Mouse (Mus musculus) limb, embryonic 15.5 days (tissue): ENCODE measurements around the gene Elovl2. TPM values are rescaled to one million over a fixed set of nuclear protein-coding genes. Genes with fewer than 3 reads are reported as not detected.
"Not testable (repeated sequence)": the region's sequence is repeated elsewhere in the genome, so short reads cannot be mapped to it uniquely, and the experiment has no call there.

Experiments used
- ATAC-seq: fragments of 200-750 bp; cut with Nextera tagmentation; 2 replicates; pipeline ENCODE4 v1.8.0; 2017; ENCODE audit warnings: low read depth, moderate TSS enrichment; ENCODE audit not compliant: insufficient number of reproducible peaks, low FRiP score, low TSS enrichment
- H3K27ac ChIP-seq: fragments of 300-500 bp; sonication (generic); 2 replicates; pipeline ENCODE4 v1.5.1; 2015; ENCODE audit warnings: moderate library complexity, mild to moderate bottlenecking, inconsistent platforms
- H3K27me3 ChIP-seq: fragments of 300-500 bp; sonication (generic); 2 replicates; pipeline ENCODE4 v1.6.1; 2015; ENCODE audit warnings: inconsistent platforms
- H3K36me3 ChIP-seq: fragments of 300-500 bp; sonication (generic); 2 replicates; pipeline ENCODE4 v1.6.1; 2015; ENCODE audit warnings: inconsistent platforms
- H3K4me1 ChIP-seq: fragments of 300-500 bp; sonication (generic); 2 replicates; pipeline ENCODE4 v1.6.1; 2015; ENCODE audit warnings: inconsistent platforms
- H3K4me2 ChIP-seq: fragments of 300-500 bp; sonication (generic); 2 replicates; pipeline ENCODE4 v1.6.1; 2015; ENCODE audit warnings: mild to moderate bottlenecking, inconsistent platforms
- H3K4me3 ChIP-seq: fragments of 300-500 bp; sonication (generic); 2 replicates; pipeline ENCODE4 v1.5.1; 2015; ENCODE audit warnings: mild to moderate bottlenecking, inconsistent platforms
- H3K9ac ChIP-seq: fragments of 300-500 bp; sonication (generic); 2 replicates; pipeline ENCODE4 v1.6.1; 2015; ENCODE audit warnings: inconsistent platforms
- H3K9me3 ChIP-seq: fragments of 300-500 bp; sonication (generic); 2 replicates; pipeline ENCODE4 v1.6.1; 2016; ENCODE audit warnings: inconsistent platforms
- WGBS: fragments of 180-500 bp; shearing (Covaris S2); methylation state at CpG from one replicate; pipeline ENCODE4 v1.1.7; 2015; 5-methylcytosine and 5-hydroxymethylcytosine counted together
- polyA plus RNA-seq: library from polyadenylated mRNA; unstranded; fragments of >200 nt; fragmentation: Nextera tagmentation; extraction: Ambion mirVana; gene quantifications from 2 replicates; pipeline ENCODE4 v1.2.1, GENCODE M21; 2015

Gene Elovl2
- polyA plus RNA-seq = 1.8 and 2.3 TPM in 2 replicates

DNA sequence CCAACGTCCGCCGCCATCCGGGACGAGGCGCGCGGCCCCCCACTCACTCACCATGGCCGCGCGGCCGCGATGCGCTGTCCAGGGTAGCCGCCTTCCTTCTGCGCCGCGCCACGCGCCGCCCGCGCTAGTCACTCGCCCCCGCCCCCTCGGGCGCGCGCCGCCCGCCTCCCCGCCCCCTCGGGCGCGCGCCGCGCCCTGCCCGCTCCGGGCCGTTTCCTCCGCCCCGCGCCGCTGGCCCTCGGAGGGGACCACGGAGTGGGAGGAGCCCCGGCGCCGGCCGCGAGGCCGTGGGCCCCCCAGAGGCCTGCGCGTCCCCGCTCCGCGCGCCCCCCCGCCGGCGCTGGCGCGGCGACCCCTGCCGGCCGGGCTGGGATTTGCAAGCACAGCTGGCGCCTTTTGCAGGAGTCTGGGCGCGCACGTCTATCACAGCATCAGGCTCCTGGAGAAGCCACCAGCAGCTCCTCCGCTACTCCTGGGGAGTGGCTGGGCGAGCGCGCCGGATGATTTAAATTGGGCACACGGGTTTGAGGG lies at the start of gene Elovl2:
Gene Elovl2, minus strand, starts transcription at position 102 of the 531 bp plus-strand sequence.
- Histone ChIP-seq H3K27ac (no peak within 1 kb of the TSS), H3K9me3 (0 out of 2 replicates have a peak, but pooled peaks cover 4% of the 10 kb centered on the region), H3K4me1 (peaks cover 9% of the 10 kb centered on the region; the same call in 1 of the 2 replicates), H3K4me2 (peak within 1 kb of the TSS; percentile 81), H3K9ac (no peak within 1 kb of the TSS), H3K4me3 (peak within 1 kb of the TSS; percentile 59), H3K27me3 (0 out of 2 replicates have a peak, but pooled peaks cover 2% of the 10 kb centered on the region), H3K36me3 (no peaks in the 10 kb centered on the region)
- WGBS = 2% methylated on average over 63 of the region's 77 CpGs
- ATAC-seq = peak; percentile 80

DNA sequence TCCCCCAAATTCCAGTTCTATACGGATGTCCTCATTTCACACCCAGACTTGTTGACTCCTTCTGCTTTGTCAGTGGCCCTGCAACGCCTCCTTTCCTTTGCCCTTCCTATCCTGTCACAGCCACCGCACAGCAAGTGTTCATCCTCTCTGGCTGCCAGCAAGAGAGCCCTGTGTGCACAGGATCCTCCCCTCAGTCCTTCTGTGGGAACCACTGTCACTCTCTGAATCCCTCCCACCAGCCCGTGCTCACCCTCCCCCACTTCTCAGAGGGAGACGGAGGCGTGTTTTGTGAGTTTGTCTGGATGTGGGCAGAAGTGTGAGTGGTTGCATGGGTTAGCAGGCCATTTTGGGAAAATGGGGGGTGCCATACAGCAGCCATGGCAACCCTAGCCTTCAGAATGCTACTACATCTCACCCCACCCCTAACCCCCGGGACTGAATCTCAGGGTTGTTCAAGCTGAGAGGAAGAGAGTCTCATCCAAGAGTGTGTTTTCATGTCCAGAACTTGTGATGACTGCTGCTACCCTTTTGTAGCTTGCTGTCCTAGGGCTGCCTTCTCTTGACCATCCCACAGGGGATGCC lies 47.7 kb upstream of the Elovl2 start:
- WGBS = 59% methylated on average over 7 of the region's 7 CpGs
- ATAC-seq = no peak
- Histone ChIP-seq H3K9me3 (no peaks in the 10 kb centered on the region), H3K4me3 (no peak overlapping the region), H3K27me3 (no peaks in the 10 kb centered on the region), H3K9ac (no peak overlapping the region), H3K36me3 (no peaks in the 10 kb centered on the region), H3K27ac (no peak overlapping the region), H3K4me2 (no peak overlapping the region), H3K4me1 (no peaks in the 10 kb centered on the region)

DNA sequence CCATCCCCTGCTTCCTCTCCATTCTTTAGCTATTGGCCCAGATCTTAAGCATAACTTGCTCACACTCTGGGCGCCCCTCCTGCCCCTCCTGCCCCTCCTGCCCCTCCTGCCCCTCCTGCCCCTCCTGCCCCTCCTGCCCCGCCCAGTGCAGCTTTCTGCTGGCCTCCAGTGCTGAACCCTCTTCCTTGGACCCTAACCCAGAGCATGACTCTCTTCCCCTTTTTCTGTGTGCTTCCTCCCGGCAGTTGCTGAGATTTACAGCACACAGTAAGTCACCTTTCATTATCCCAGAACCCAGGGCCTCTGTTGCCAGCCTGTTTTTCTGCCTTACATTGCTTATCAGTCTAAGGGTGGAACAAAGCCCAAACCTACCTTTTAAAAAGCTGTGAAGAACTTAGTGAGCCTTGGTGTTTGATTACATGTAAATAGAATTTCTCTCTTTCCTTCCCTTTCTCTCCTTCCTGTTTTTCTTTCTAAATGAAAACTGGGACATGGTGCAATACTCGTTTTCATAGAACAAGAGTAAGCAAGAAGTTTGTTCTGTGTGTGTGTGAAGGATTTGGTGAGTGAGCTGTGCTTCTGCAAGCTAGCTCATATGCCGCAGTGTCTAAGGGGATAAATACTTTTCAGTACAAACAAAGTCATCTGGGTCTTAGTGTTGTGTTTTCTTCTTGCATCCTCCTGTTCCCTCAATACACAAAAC lies 43.2 kb upstream of the Elovl2 start:
- no peak for ATAC-seq
- Histone ChIP-seq H3K36me3 (no peaks in the 10 kb centered on the region), H3K9me3 (no peaks in the 10 kb centered on the region), H3K27ac (no peak overlapping the region), H3K4me1 (no peaks in the 10 kb centered on the region), H3K9ac (no peak overlapping the region), H3K4me3 (no peak overlapping the region), H3K4me2 (no peak overlapping the region), H3K27me3 (no peaks in the 10 kb centered on the region)
- WGBS = 73% methylated on average over 5 of the region's 5 CpGs

DNA sequence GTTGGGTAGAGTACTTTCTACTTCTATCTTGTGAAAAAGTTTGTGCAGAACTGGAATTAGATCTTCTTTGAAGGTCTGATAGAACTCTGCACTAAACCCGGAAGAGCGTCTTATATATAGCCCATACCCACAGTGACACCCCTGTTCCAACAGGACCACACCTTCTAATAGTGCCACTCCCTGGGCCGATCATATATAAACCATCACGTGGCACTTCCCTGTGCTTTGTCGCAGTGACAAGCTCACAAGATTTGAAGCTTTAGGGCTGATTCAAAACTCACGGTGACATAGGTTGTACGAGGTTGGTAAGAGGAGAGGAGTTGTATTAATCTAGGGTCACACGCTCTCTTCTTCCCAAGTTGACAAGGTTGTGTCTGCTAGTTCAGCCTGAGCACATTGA lies 41.4 kb upstream of the Elovl2 start:
- H3K4me3 ChIP-seq, H3K27ac ChIP-seq, H3K9ac ChIP-seq, H3K4me2 ChIP-seq, H3K27me3 ChIP-seq, ATAC-seq, H3K4me1 ChIP-seq, H3K9me3 ChIP-seq, H3K36me3 ChIP-seq: not testable (repeated sequence)
- WGBS = 89% methylated on average over 8 of the region's 8 CpGs

DNA sequence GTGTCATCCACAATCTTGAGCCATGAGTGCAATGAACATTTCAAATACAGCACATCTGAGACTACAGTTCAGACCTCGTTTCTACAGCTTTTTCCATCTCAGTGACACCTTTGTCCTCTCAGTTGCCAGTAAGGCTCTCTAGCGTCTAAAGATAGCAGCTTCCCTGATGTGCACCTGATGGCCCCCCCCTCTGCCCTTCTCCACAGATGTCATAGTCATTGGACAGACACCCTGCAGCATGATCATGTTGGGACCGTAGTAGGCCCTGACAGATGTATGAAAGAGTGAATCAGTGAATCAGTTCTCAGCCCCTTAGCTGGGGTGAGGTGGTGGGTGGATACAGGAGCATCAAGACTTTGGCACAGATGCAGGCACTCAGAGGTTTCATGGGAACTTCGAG lies 37.6 kb upstream of the Elovl2 start:
- H3K4me3 ChIP-seq = no peak overlapping the region
- no peak for ATAC-seq
- H3K27ac ChIP-seq = no peak overlapping the region
- H3K9me3 ChIP-seq = no peaks in the 10 kb centered on the region
- H3K9ac ChIP-seq = no peak overlapping the region
- H3K4me2 ChIP-seq = no peak overlapping the region
- WGBS = 86% methylated on average over 4 of the region's 4 CpGs
- H3K36me3 ChIP-seq = no peaks in the 10 kb centered on the region
- H3K4me1 ChIP-seq = no peaks in the 10 kb centered on the region
- H3K27me3 ChIP-seq = no peaks in the 10 kb centered on the region

DNA sequence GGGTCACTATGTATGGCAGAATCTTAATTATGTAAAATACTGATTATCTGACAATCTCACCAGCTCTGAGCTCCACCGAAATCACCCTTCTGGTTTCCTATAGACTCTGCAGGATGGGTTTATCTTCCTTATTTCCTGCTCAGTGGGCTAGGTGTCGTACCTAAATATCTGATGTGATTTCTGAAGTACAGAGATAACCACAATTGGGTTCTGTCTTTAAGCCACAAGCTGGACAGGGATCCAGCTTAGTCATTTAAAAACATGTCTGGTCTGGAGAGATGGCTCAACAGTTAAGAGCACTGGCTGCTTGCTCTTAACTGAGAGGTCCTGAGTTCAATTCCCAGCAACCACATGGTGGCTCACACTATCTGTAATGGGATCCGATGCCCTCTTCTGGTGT lies 36.8 kb upstream of the Elovl2 start:
- H3K27ac ChIP-seq = no peak overlapping the region
- no peaks in the 10 kb centered on the region for H3K9me3 ChIP-seq
- H3K4me3 ChIP-seq = no peak overlapping the region
- 90% methylated on average over 3 of the region's 3 CpGs for WGBS
- ATAC-seq = no peak
- H3K9ac ChIP-seq = no peak overlapping the region
- no peaks in the 10 kb centered on the region for H3K27me3 ChIP-seq
- no peak overlapping the region for H3K4me2 ChIP-seq
- H3K36me3 ChIP-seq = no peaks in the 10 kb centered on the region
- H3K4me1 ChIP-seq = no peaks in the 10 kb centered on the region; the same call in 1 of the 2 replicates

DNA sequence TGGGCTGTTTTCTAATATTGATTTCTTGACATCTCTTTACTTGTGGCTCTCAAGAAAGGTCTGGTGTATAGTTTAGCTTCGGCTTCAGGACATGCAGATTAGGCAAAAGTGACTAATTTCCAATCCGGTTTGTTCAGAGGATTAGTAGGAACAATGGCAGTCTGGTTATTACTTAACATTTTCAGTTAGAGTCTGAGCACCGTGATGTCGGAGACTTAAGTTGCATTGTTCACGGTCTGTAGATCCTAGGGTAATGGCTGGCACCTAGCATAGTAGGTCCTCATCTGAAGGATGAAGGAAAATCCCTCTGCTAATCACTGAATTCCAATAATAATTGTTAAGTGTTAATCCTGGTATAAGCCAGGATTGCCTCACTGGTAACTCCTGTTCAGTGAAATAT lies 35.9 kb upstream of the Elovl2 start:
- ATAC-seq = no peak
- H3K9me3 ChIP-seq = no peaks in the 10 kb centered on the region
- WGBS = 81% methylated on average over 5 of the region's 5 CpGs

DNA sequence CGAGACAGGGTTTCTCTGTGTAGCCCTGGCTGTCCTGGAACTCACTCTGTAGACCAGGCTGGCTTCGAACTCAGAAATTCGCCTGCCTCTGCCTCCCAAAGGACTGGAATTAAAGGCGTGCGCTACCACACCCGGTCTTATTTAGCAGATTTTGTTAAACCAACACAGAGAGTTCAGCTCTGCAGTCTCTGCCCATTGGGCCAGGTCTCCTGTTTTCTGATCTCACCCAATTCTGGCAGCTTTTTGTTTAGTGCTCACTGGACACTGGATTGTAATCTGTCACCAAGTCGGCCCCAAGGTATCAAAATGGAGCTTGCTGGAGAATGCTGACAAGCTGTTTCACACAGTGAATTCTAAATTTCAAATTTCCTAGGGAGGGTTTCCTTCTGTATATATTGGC lies 32.5 kb upstream of the Elovl2 start:
- WGBS = 93% methylated on average over 7 of the region's 7 CpGs
- no peak for ATAC-seq

More for the DNA sequence above, 35.9 kb upstream of the Elovl2 start:
- Histone ChIP-seq H3K4me3 (no peak overlapping the region), H3K9ac (no peak overlapping the region), H3K27ac (no peak overlapping the region), H3K4me2 (no peak overlapping the region), H3K27me3 (no peaks in the 10 kb centered on the region), H3K4me1 (no peaks in the 10 kb centered on the region; the same call in 1 of the 2 replicates), H3K36me3 (no peaks in the 10 kb centered on the region)

DNA sequence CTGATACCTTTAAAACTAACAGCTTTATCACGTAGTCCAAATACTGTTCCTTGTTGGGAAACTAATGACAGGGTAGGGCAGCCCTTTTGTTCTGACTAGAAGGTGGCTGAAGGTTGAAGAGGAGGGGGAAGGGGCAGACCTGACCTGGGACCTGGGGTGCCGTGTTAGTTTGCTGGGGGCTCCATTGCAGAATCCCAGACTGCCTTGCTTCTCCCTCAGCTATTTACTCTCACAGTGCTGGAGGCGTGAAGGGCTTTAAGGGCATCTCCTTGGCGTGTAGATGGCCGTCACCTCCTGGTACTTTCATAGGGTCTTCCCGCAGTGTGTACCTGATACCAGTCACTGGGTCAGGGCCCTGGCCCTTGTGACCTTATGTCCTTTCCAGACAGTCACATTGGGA lies 31.9 kb upstream of the Elovl2 start:
- no peaks in the 10 kb centered on the region for H3K36me3 ChIP-seq
- WGBS = 80% methylated on average over 6 of the region's 6 CpGs
- H3K9ac ChIP-seq = no peak overlapping the region
- no peak for ATAC-seq
- no peak overlapping the region for H3K27ac ChIP-seq
- no peaks in the 10 kb centered on the region; the same call in 1 of the 2 replicates for H3K4me1 ChIP-seq
- no peak overlapping the region for H3K4me3 ChIP-seq
- no peak overlapping the region for H3K4me2 ChIP-seq
- no peaks in the 10 kb centered on the region for H3K27me3 ChIP-seq
- H3K9me3 ChIP-seq = no peaks in the 10 kb centered on the region

More for the DNA sequence above, 32.5 kb upstream of the Elovl2 start:
- Histone ChIP-seq H3K9me3 (no peaks in the 10 kb centered on the region), H3K9ac (no peak overlapping the region), H3K4me2 (no peak overlapping the region), H3K27ac (no peak overlapping the region), H3K36me3 (no peaks in the 10 kb centered on the region), H3K4me1 (no peaks in the 10 kb centered on the region; the same call in 1 of the 2 replicates), H3K4me3 (no peak overlapping the region), H3K27me3 (no peaks in the 10 kb centered on the region)

DNA sequence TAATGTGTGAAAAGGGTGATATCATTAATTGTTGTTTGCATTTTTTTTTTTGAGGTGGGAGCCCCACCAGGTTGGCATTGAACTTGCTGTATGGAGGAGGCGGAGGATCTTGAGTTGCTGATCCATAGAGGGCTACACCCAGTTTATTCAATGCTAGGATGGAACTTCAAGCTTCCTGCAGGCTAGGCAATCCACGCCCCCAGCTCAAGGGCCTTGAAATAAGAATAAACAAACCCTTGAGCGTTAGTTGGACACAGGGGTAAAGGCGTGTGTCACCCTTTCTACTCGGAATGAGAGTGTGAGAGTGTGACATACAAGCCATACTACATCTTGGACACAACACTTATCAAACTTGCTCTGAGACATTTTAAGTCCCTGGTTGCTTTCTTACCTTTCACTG lies 31.5 kb upstream of the Elovl2 start:
- Histone ChIP-seq H3K4me1 (no peaks in the 10 kb centered on the region; the same call in 1 of the 2 replicates), H3K9me3 (no peaks in the 10 kb centered on the region), H3K27ac (no peak overlapping the region), H3K4me3 (no peak overlapping the region), H3K36me3 (no peaks in the 10 kb centered on the region), H3K4me2 (no peak overlapping the region), H3K27me3 (no peaks in the 10 kb centered on the region), H3K9ac (no peak overlapping the region)
- ATAC-seq = no peak
- 84% methylated on average over 5 of the region's 5 CpGs for WGBS

DNA sequence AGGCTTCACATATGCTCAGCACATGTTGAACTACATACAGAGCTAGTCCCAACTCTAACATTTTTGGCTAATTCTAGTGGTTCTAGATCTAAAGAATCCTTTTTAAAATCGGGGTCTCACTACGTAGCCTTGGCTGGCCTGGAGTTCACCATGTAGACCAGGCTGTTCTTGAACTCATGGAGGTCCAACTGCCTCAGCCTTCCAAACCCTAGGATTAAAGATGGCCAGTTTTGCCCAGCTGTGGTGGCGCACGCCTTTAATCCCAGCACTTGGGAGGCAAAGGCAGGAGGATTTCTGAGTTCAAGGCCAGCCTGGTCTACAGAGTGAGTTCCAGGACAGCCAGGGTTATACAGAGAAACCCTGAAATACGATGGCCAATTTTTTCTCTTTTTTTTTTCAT lies 31.0 kb upstream of the Elovl2 start:
- not testable (repeated sequence) for H3K4me3 ChIP-seq, H3K27me3 ChIP-seq, H3K36me3 ChIP-seq, H3K4me2 ChIP-seq, H3K9me3 ChIP-seq, H3K9ac ChIP-seq, ATAC-seq, H3K27ac ChIP-seq, H3K4me1 ChIP-seq
- WGBS = 77% methylated on average over 5 of the region's 5 CpGs

DNA sequence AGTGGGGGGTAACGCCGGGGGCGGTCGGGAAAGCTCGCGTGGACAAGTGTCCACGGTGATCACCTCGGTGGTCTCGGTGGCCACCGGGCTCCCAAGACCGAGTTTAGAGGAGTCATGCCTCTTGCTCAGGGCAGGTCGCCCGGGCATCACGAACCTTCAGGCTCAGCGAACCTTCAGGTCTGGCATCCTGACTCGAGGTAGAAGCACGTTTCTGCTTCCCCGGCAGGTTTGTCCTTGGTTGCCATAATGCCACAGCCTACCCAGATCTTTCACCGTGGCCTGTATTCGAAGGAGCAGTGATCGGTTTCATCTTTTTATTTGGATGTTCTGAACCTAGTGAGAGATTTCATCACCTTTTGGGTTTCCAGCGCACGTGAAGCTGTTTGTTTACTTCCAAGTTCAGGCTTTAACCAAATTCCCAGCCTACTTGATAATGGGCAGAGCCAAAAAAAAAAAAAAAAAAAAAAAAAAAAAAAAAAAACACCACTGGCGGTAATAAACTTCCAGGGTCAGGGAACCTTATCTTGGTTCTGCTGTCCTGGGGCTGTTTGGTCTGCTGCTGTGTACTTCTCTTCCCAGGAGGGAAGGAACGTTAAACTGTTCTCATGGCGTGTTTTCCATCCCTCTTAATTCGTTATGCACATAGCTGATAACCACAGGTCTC lies 30.2 kb upstream of the Elovl2 start:
- Histone ChIP-seq H3K4me3 (peak overlapping the region; percentile 86), H3K4me2 (peak overlapping the region; percentile 65), H3K9me3 (no peaks in the 10 kb centered on the region), H3K27me3 (no peaks in the 10 kb centered on the region), H3K9ac (peak overlapping the region; percentile 85), H3K4me1 (no peaks in the 10 kb centered on the region; the same call in 1 of the 2 replicates), H3K36me3 (no peaks in the 10 kb centered on the region), H3K27ac (peak overlapping the region; percentile 95)
- 1% methylated on average over 27 of the region's 27 CpGs for WGBS
- ATAC-seq = no peak
